30 mouse cellular contexts compared by ENCODE assay signal in genomic region chr9:77848580-77848979, GRCm38 (mm10).
"Had no signal": no experiment of that assay in that cellular context is flagged by ENCODE, and none has a peak within 500 bp of the region (broad histone marks: within the 10 kb centered on the region; RNA-seq: fewer than 3 reads in every experiment).

No protein-coding gene starts in this region.

- H3K36me3 ChIP-seq: limb, embryonic 10.5 days; limb, embryonic 12.5 days; limb, embryonic 13.5 days; limb, embryonic 15.5 days; liver, embryonic 13.5 days; liver, embryonic 15.5 days; lung, embryonic 15.5 days; midbrain, embryonic 10.5 days; midbrain, embryonic 12.5 days; midbrain, embryonic 13.5 days; midbrain, embryonic 15.5 days; neural tube, embryonic 12.5 days had no signal

- H3K4me2 ChIP-seq: limb, embryonic 12.5 days; limb, embryonic 13.5 days; limb, embryonic 15.5 days; liver, embryonic 13.5 days; liver, embryonic 15.5 days; lung, embryonic 14.5 days; lung, embryonic 15.5 days; midbrain, embryonic 11.5 days; midbrain, embryonic 12.5 days; midbrain, embryonic 13.5 days; midbrain, embryonic 15.5 days; neural tube, embryonic 12.5 days had no signal

- H3K27me3 ChIP-seq: limb, embryonic 12.5 days; limb, embryonic 13.5 days; limb, embryonic 15.5 days; liver, embryonic 15.5 days; lung, embryonic 15.5 days; midbrain, embryonic 12.5 days; midbrain, embryonic 13.5 days; midbrain, embryonic 15.5 days; neural tube, embryonic 12.5 days had no signal

- H3K4me3 ChIP-seq: left cerebral cortex, adult 2 months; limb, embryonic 10.5 days; limb, embryonic 12.5 days; limb, embryonic 13.5 days; limb, embryonic 15.5 days; liver, embryonic 13.5 days; liver, embryonic 15.5 days; lung, embryonic 15.5 days; megakaryocyte, embryonic 14.5 days; midbrain, embryonic 10.5 days; midbrain, embryonic 12.5 days; midbrain, embryonic 13.5 days; midbrain, embryonic 15.5 days; myocyte; neural tube, embryonic 12.5 days had no signal

- H3K9me3 ChIP-seq: limb, embryonic 10.5 days; limb, embryonic 12.5 days; limb, embryonic 13.5 days; limb, embryonic 15.5 days; liver, embryonic 13.5 days; liver, embryonic 15.5 days; lung, embryonic 15.5 days; megakaryocyte, embryonic 14.5 days; midbrain, embryonic 10.5 days; midbrain, embryonic 12.5 days; midbrain, embryonic 13.5 days; midbrain, embryonic 15.5 days; neural tube, embryonic 12.5 days had no signal

- H3K9ac ChIP-seq: limb, embryonic 12.5 days; limb, embryonic 13.5 days; limb, embryonic 15.5 days; liver, embryonic 13.5 days; liver, embryonic 14.5 days; liver, embryonic 15.5 days; lung, embryonic 14.5 days; lung, embryonic 15.5 days; midbrain, embryonic 12.5 days; midbrain, embryonic 13.5 days; midbrain, embryonic 15.5 days; neural tube, embryonic 12.5 days had no signal

- H3K4me1 ChIP-seq: limb, embryonic 10.5 days; limb, embryonic 12.5 days; limb, embryonic 13.5 days; limb, embryonic 15.5 days; liver, embryonic 13.5 days; liver, embryonic 15.5 days; lung, embryonic 15.5 days; megakaryocyte, embryonic 14.5 days; midbrain, embryonic 12.5 days; midbrain, embryonic 13.5 days; midbrain, embryonic 15.5 days; neural tube, embryonic 12.5 days had no signal

- DNase-seq: layer of hippocampus, postnatal 36 days; left cerebral cortex, postnatal 4 days; liver, embryonic 13.5 days; lung, adult 18-20 months; lung, adult 2 months; lung, embryonic 14.5 days; lung, postnatal 10 days; lung, postnatal 14 days; lung, postnatal 36 days; lung, postnatal 4 days; midbrain, embryonic 14.5 days had no signal

- H3K27ac ChIP-seq: left cerebral cortex, adult 2 months; limb, embryonic 10.5 days; limb, embryonic 12.5 days; limb, embryonic 13.5 days; limb, embryonic 15.5 days; liver, embryonic 13.5 days; liver, embryonic 14.5 days; liver, embryonic 15.5 days; lung, embryonic 15.5 days; macrophage; midbrain, embryonic 10.5 days; midbrain, embryonic 12.5 days; midbrain, embryonic 13.5 days; midbrain, embryonic 15.5 days; neural tube, embryonic 12.5 days had no signal

- ATAC-seq: lung, postnatal 0 days; midbrain, embryonic 13.5 days; midbrain, embryonic 15.5 days; midbrain, embryonic 16.5 days had no signal
